In genomic region chr7:89957300-89957699, GRCm38 (mm10) we compare ENCODE assay signal across 33 mouse cellular contexts. TPM values are rescaled to one million over a fixed set of nuclear protein-coding genes. Genes with fewer than 3 reads are reported as not detected.
DNase-seq lines count a peak whose midpoint lies in the region; ATAC-seq and TF ChIP-seq lines count a peak whose summit lies in the region.
"Had no signal": no experiment of that assay in that cellular context is flagged by ENCODE, and none has a peak within 500 bp of the region (broad histone marks: within the 10 kb centered on the region; RNA-seq: fewer than 3 reads in every experiment).

No protein-coding gene starts in this region.

- ATAC-seq in lung, postnatal 0 days: peak; percentile 44; the same call in 1 of the 2 replicates
- peak; percentile 64 for ATAC-seq in intestine, embryonic 16.5 days
- ATAC-seq: activated CD4-positive, CD25-positive, alpha-beta regulatory T cell, adult 4 months; forebrain, postnatal 0 days; hindbrain, postnatal 0 days; midbrain, embryonic 13.5 days had no signal

- H3K27me3 ChIP-seq in lung, postnatal 0 days (replicated peaks; ENCODE audit: insufficient read depth, low read length): no peaks in the 10 kb centered on the region
- no peaks in the 10 kb centered on the region for H3K27me3 ChIP-seq in intestine, embryonic 16.5 days (replicated peaks; ENCODE audit: control insufficient read depth, insufficient read depth, low read length)
- H3K27me3 ChIP-seq: forebrain, embryonic 12.5 days; heart, embryonic 15.5 days; hindbrain, embryonic 12.5 days; limb, embryonic 13.5 days; megakaryocyte, embryonic 14.5 days; midbrain, embryonic 13.5 days; neural tube, embryonic 13.5 days had no signal

- H3K27ac ChIP-seq in lung, postnatal 0 days (ENCODE audit: low read length): no peak overlapping the region
- no peak overlapping the region for H3K27ac ChIP-seq in intestine, embryonic 16.5 days (ENCODE audit: low read length)
- H3K27ac ChIP-seq: forebrain, embryonic 12.5 days; heart, embryonic 10.5 days; heart, embryonic 15.5 days; hindbrain, embryonic 12.5 days; hindbrain, postnatal 0 days; layer of hippocampus, adult 2 months; limb, embryonic 13.5 days; midbrain, embryonic 13.5 days; neural tube, embryonic 13.5 days had no signal

- H3K36me3 ChIP-seq in lung, postnatal 0 days (ENCODE audit: insufficient read depth, low read length): peaks cover 22% of the 10 kb centered on the region; the same call in 1 of the 2 replicates
- peaks cover 6% of the 10 kb centered on the region; the same call in 1 of the 2 replicates for H3K36me3 ChIP-seq in intestine, embryonic 16.5 days (ENCODE audit: control insufficient read depth, insufficient read depth, low read length)

- H3K4me1 ChIP-seq in lung, postnatal 0 days (ENCODE audit: insufficient read depth, low read depth, low read length): no peaks in the 10 kb centered on the region
- H3K4me1 ChIP-seq in intestine, embryonic 16.5 days (ENCODE audit: control insufficient read depth, insufficient read depth, low read length): no peaks in the 10 kb centered on the region
- H3K4me1 ChIP-seq: forebrain, embryonic 12.5 days; heart, embryonic 15.5 days; hindbrain, embryonic 12.5 days; limb, embryonic 13.5 days; megakaryocyte, embryonic 14.5 days; midbrain, embryonic 13.5 days; neural tube, embryonic 13.5 days had no signal

- DNase-seq in heart, adult 11 months: peak; percentile 82
- DNase-seq in heart, postnatal 10 days: no peak
- peak; percentile 37 for DNase-seq in lung, postnatal 0 days (ENCODE audit: low spot score)
- no peak for DNase-seq in lung, postnatal 14 days
- DNase-seq in yolk sac, embryonic 10.5 days (ENCODE audit: low spot score): peak; percentile 32
- no peak for DNase-seq in layer of hippocampus, adult 9-10 months (ENCODE audit: low spot score)
- DNase-seq in layer of hippocampus, adult 18-20 months (ENCODE audit: low spot score in 2 of 2): no peak
- DNase-seq: adrenal gland, adult 2 months; cerebellum, adult 9-11 months; forebrain, postnatal 0 days; gastrocnemius, postnatal 10 days; heart, postnatal 36 days; kidney, adult 11 months; kidney, postnatal 25 days; lung, postnatal 4 days; right cerebral cortex, postnatal 4 days had no signal

- no peak overlapping the region for H3K4me2 ChIP-seq in lung, postnatal 0 days (replicated peaks; ENCODE audit: low read depth, low read length)
- no peak overlapping the region for H3K4me2 ChIP-seq in intestine, embryonic 16.5 days (ENCODE audit: low read depth, low read length)
- H3K4me2 ChIP-seq: forebrain, embryonic 12.5 days; heart, embryonic 15.5 days; hindbrain, embryonic 12.5 days; limb, embryonic 13.5 days; midbrain, embryonic 13.5 days; neural tube, embryonic 13.5 days had no signal

- no peaks in the 10 kb centered on the region for H3K9me3 ChIP-seq in lung, postnatal 0 days (ENCODE audit: low read length)
- H3K9me3 ChIP-seq in intestine, embryonic 16.5 days (ENCODE audit: control insufficient read depth, low read length): no peaks in the 10 kb centered on the region
- H3K9me3 ChIP-seq: forebrain, embryonic 12.5 days; heart, embryonic 10.5 days; heart, embryonic 15.5 days; hindbrain, embryonic 12.5 days; limb, embryonic 13.5 days; megakaryocyte, embryonic 14.5 days; midbrain, embryonic 13.5 days; neural tube, embryonic 13.5 days had no signal

- intact Hi-C loops in heart, postnatal 10 days (cut with DNase I): no loop called here

- WGBS in lung, postnatal 0 days: 15% methylated on average over 5 of the region's 5 CpGs
- WGBS in intestine, embryonic 16.5 days: 31% methylated on average over 5 of the region's 5 CpGs

- TF ChIP-seq CTCF in lung, postnatal 0 days (IDR thresholded peaks at IDR 0.05): peak; percentile 30; the same call in 1 of the 2 replicates

- TF ChIP-seq EP300 in lung, postnatal 0 days (IDR thresholded peaks at IDR 0.05): no peak

- no peak overlapping the region for H3K9ac ChIP-seq in lung, postnatal 0 days (replicated peaks; ENCODE audit: low read depth)
- no peak overlapping the region for H3K9ac ChIP-seq in intestine, embryonic 16.5 days (ENCODE audit: low read depth, low read length)
- H3K9ac ChIP-seq: forebrain, embryonic 12.5 days; forebrain, postnatal 0 days; heart, embryonic 15.5 days; hindbrain, embryonic 12.5 days; limb, embryonic 13.5 days; midbrain, embryonic 13.5 days; neural tube, embryonic 13.5 days had no signal

- no peak overlapping the region for H3K4me3 ChIP-seq in lung, postnatal 0 days (ENCODE audit: low read depth, low read length)
- no peak overlapping the region for H3K4me3 ChIP-seq in intestine, embryonic 16.5 days (ENCODE audit: low read length)
- H3K4me3 ChIP-seq: erythroblast, embryonic 14.5 days; forebrain, embryonic 12.5 days; heart, embryonic 10.5 days; heart, embryonic 15.5 days; hindbrain, embryonic 12.5 days; layer of hippocampus, adult 2 months; limb, embryonic 13.5 days; megakaryocyte, embryonic 14.5 days; midbrain, embryonic 13.5 days; neural tube, embryonic 13.5 days had no signal

RNA-seq across cellular contexts. Expression of gene Hikeshi, which starts 16.3 kb away (rescaled TPM):
- total RNA-seq in heart, postnatal 10 days (2021): 10 to 100 TPM; 59.1 to 61.9 TPM
- 70.6 and 78.0 TPM in 2 replicates for polyA plus RNA-seq in lung, postnatal 0 days (2015; fragmentation: Nextera tagmentation; extraction: Ambion mirVana)
- 121 and 134 TPM in 2 replicates for polyA plus RNA-seq in intestine, embryonic 16.5 days (2015; fragmentation: Nextera tagmentation; extraction: Ambion mirVana)
- 100 to 1,000 TPM in 1 of 2 experiments, 10 to 100 TPM in 1; 83.7 to 101 TPM for total RNA-seq in layer of hippocampus, adult 18-20 months (2021)

RNA-seq across cellular contexts. Expression of gene Eed, which starts 23.5 kb away (rescaled TPM):
- total RNA-seq in heart, postnatal 10 days (2021): 10 to 100 TPM; 26.6 to 30.3 TPM
- polyA plus RNA-seq in lung, postnatal 0 days (2015; fragmentation: Nextera tagmentation; extraction: Ambion mirVana): 35.6 and 36.1 TPM in 2 replicates
- polyA plus RNA-seq in intestine, embryonic 16.5 days (2015; fragmentation: Nextera tagmentation; extraction: Ambion mirVana): 48.4 and 59.1 TPM in 2 replicates
- total RNA-seq in layer of hippocampus, adult 18-20 months (2021): 10 to 100 TPM; 33.2 to 33.9 TPM

RNA-seq across cellular contexts. Expression of gene Ccdc81, which starts 53.9 kb away (rescaled TPM):
- not detected for total RNA-seq in heart, postnatal 10 days (2021)
- 1.2 and 1.4 TPM in 2 replicates for polyA plus RNA-seq in lung, postnatal 0 days (2015; fragmentation: Nextera tagmentation; extraction: Ambion mirVana)
- polyA plus RNA-seq in intestine, embryonic 16.5 days (2015; fragmentation: Nextera tagmentation; extraction: Ambion mirVana): not detected in 2 replicates
- under 1 TPM; 0.84 to 0.91 TPM for total RNA-seq in layer of hippocampus, adult 18-20 months (2021)
- total RNA-seq: granulocyte monocyte progenitor cell, adult 5-6 weeks; heart, postnatal 36 days; MEL had no signal
- polyA plus RNA-seq: activated CD4-positive, CD25-positive, alpha-beta regulatory T cell, adult 4 months; adrenal gland, adult 2 months; erythroblast, embryonic 14.5 days; heart, embryonic 15.5 days; kidney, embryonic 14.5 days; liver, embryonic 16.5 days had no signal

Comparison
In these comparisons a context has a peak if more than half of its experiments do, and no peak if none do; other contexts are left out.
1. DNase-seq: peak in heart, adult 11 months (single experiment), lung, postnatal 0 days (single experiment) and yolk sac, embryonic 10.5 days (single experiment); none in heart, postnatal 10 days (0 of 2), lung, postnatal 14 days (single experiment), layer of hippocampus, adult 9-10 months (single experiment) and layer of hippocampus, adult 18-20 months (0 of 2).